Mouse (Mus musculus) heart, postnatal 0 days (tissue): ENCODE results near the gene Vmn2r7. TPM values are rescaled to one million over a fixed set of nuclear protein-coding genes. Genes with fewer than 3 reads are reported as not detected.
"Not testable (repeated sequence)": the region's sequence is repeated elsewhere in the genome, so short reads cannot be mapped to it uniquely, and the experiment has no call there.

ENCODE experiments used
- ATAC-seq: fragments of 200-750 bp; cut with Nextera tagmentation; 2 replicates; pipeline ENCODE4 v1.8.0; 2017; ENCODE audit warnings: low read depth, moderate number of reproducible peaks, moderate library complexity; ENCODE audit not compliant: insufficient read depth
- DNase-seq: peaks from one replicate; pipeline ENCODE4 v3.0.0-alpha.2; 2016; ENCODE audit warnings: low spot score
- H3K27ac ChIP-seq: fragments of 300-500 bp; sonication (generic); 2 replicates; pipeline ENCODE4 v1.5.1; 2014; ENCODE audit warnings: low read depth, mild to moderate bottlenecking
- H3K27me3 ChIP-seq: fragments of 300-500 bp; sonication (generic); 2 replicates; pipeline ENCODE4 v1.6.1; 2014; ENCODE audit warnings: low read length, mixed read lengths; ENCODE audit not compliant: control insufficient read depth, insufficient read depth
- H3K36me3 ChIP-seq: fragments of 300-500 bp; sonication (generic); replicated peaks from 2 replicates; pipeline ENCODE4 v1.6.1; 2014; ENCODE audit warnings: low read length, mixed read lengths; ENCODE audit not compliant: control insufficient read depth, insufficient read depth
- H3K4me1 ChIP-seq: fragments of 300-500 bp; sonication (generic); 2 replicates; pipeline ENCODE4 v1.6.1; 2014; ENCODE audit warnings: antibody characterized with exemption; ENCODE audit not compliant: control insufficient read depth, insufficient read depth
- H3K4me2 ChIP-seq: fragments of 300-500 bp; sonication (generic); 2 replicates; pipeline ENCODE4 v1.6.1; 2014; ENCODE audit warnings: low read depth, mild to moderate bottlenecking, low read length, moderate library complexity
- H3K4me3 ChIP-seq: fragments of 300-500 bp; sonication (generic); 2 replicates; pipeline ENCODE4 v1.5.1; 2014; ENCODE audit warnings: low read depth, low read length
- H3K9ac ChIP-seq: fragments of 300-500 bp; sonication (generic); replicated peaks from 2 replicates; pipeline ENCODE4 v1.6.1; 2014; ENCODE audit warnings: low read depth, low read length, mixed read lengths
- H3K9me3 ChIP-seq: fragments of 300-500 bp; sonication (generic); replicated peaks from 2 replicates; pipeline ENCODE4 v1.6.1; 2016; ENCODE audit warnings: low read length; ENCODE audit not compliant: control insufficient read depth
- CTCF ChIP-seq: IDR thresholded peaks from 2 replicates; pipeline ENCODE4 v1.5.1; 2016; ENCODE audit warnings: antibody characterized with exemption, control low read depth, low read depth
- EP300 ChIP-seq: IDR thresholded peaks from 2 replicates; pipeline ENCODE4 v1.6.1; 2016; ENCODE audit warnings: antibody characterized with exemption, low read depth
- WGBS: fragments of 180-500 bp; shearing (Covaris S2); extraction: QIAGEN DNeasy Blood & Tissue Kit; methylation state at CpG from one replicate; pipeline ENCODE4 v1.1.7; 2014; 5-methylcytosine and 5-hydroxymethylcytosine counted together
- polyA plus RNA-seq: library from polyadenylated mRNA; unstranded; fragments of >200 nt; fragmentation: Nextera tagmentation; extraction: Ambion mirVana; gene quantifications from 2 replicates; pipeline ENCODE4 v1.2.1, GENCODE M21; 2015
- total RNA-seq: library from RNA; depleted of rRNA; stranded (reverse); fragments of >200 nt; gene quantifications from 2 replicates; pipeline ENCODE4 v1.2.3, GENCODE M21; 2014; ENCODE audit warnings: low replicate concordance; rRNA removed

Gene Vmn2r7
- not detected in 2 replicates for total RNA-seq
- polyA plus RNA-seq, result not detected in 2 replicates

GRCm38 (mm10) chr3:64844665-64845064 lies at the start of gene Vmn2r7:
Gene Vmn2r7, minus strand, starts transcription at chr3:64844765.
- H3K4me3 ChIP-seq, H3K27me3 ChIP-seq, DNase-seq, H3K9ac ChIP-seq, H3K4me2 ChIP-seq, ATAC-seq, H3K4me1 ChIP-seq, H3K36me3 ChIP-seq, H3K9me3 ChIP-seq, H3K27ac ChIP-seq: not testable (repeated sequence)
- WGBS, result 70% methylated on average over 2 of the region's 3 CpGs

GRCm38 (mm10) chr3:64889725-64890124 lies 45.2 kb upstream of the Vmn2r7 start:
- no peaks in the 10 kb centered on the region for H3K9me3 ChIP-seq
- H3K27me3 ChIP-seq, result no peaks in the 10 kb centered on the region
- no peak overlapping the region for H3K27ac ChIP-seq
- WGBS, result 29% methylated on average over 1 of the region's 1 CpGs
- no peak for ATAC-seq
- TF ChIP-seq CTCF, result no peak
- no peak for TF ChIP-seq EP300
- no peak for DNase-seq
- H3K9ac ChIP-seq, result no peak overlapping the region
- no peaks in the 10 kb centered on the region for H3K36me3 ChIP-seq
- H3K4me1 ChIP-seq, result no peaks in the 10 kb centered on the region
- no peak overlapping the region for H3K4me2 ChIP-seq
- H3K4me3 ChIP-seq, result no peak overlapping the region

- H3K9ac ChIP-seq, result no peak overlapping the region
- H3K4me2 ChIP-seq, result no peak overlapping the region
- H3K4me3 ChIP-seq, result no peak overlapping the region
- H3K4me1 ChIP-seq, result no peaks in the 10 kb centered on the region
- H3K36me3 ChIP-seq, result no peaks in the 10 kb centered on the region
- H3K27me3 ChIP-seq, result no peaks in the 10 kb centered on the region
- ATAC-seq (no peak), DNase-seq (no peak)
- WGBS, result 59% methylated on average over 3 of the region's 3 CpGs
- TF ChIP-seq EP300, result no peak
- no peak for TF ChIP-seq CTCF
- no peak overlapping the region for H3K27ac ChIP-seq
- no peaks in the 10 kb centered on the region for H3K9me3 ChIP-seq
These were observed 33.8 kb upstream of the Vmn2r7 start for GRCm38 (mm10) chr3:64878199-64878977.

- ATAC-seq, result no peak
- Histone ChIP-seq H3K27me3 (no peaks in the 10 kb centered on the region), H3K36me3 (no peaks in the 10 kb centered on the region), H3K4me3 (no peak overlapping the region), H3K4me1 (no peaks in the 10 kb centered on the region), H3K4me2 (no peak overlapping the region), H3K9ac (no peak overlapping the region), H3K9me3 (no peaks in the 10 kb centered on the region), H3K27ac (no peak overlapping the region)
- WGBS, result 60% methylated on average over 1 of the region's 1 CpGs
- no peak for TF ChIP-seq CTCF
- no peak for TF ChIP-seq EP300
- no peak for DNase-seq
These were observed 32.1 kb upstream of the Vmn2r7 start for GRCm38 (mm10) chr3:64876669-64877068.

- H3K4me2 ChIP-seq, result no peak overlapping the region
- 76% methylated on average over 2 of the region's 2 CpGs for WGBS
- no peak overlapping the region for H3K9ac ChIP-seq
- ATAC-seq (no peak), DNase-seq (no peak)
- no peak overlapping the region for H3K27ac ChIP-seq
- TF ChIP-seq EP300, result no peak
- TF ChIP-seq CTCF, result no peak
- H3K4me1 ChIP-seq, result no peaks in the 10 kb centered on the region
- no peaks in the 10 kb centered on the region for H3K36me3 ChIP-seq
- no peaks in the 10 kb centered on the region for H3K9me3 ChIP-seq
- no peaks in the 10 kb centered on the region for H3K27me3 ChIP-seq
- H3K4me3 ChIP-seq, result no peak overlapping the region
These were observed 1.7 kb downstream of the Vmn2r7 start for GRCm38 (mm10) chr3:64842881-64843280.

- ATAC-seq (no peak), DNase-seq (peak; percentile 46)
- Histone ChIP-seq H3K4me2 (no peak overlapping the region), H3K27ac (no peak overlapping the region), H3K4me3 (no peak overlapping the region), H3K27me3 (no peaks in the 10 kb centered on the region), H3K9me3 (no peaks in the 10 kb centered on the region), H3K9ac (no peak overlapping the region), H3K36me3 (no peaks in the 10 kb centered on the region), H3K4me1 (no peaks in the 10 kb centered on the region)
- TF ChIP-seq EP300 (no peak), CTCF (peak; percentile 73)
- WGBS, result 3% methylated on average over 4 of the region's 4 CpGs
These were observed 2.3 kb downstream of the Vmn2r7 start for GRCm38 (mm10) chr3:64842299-64842698.
